Mouse (Mus musculus): ENCODE measurements around the gene Gm20388. TPM values are rescaled to one million over a fixed set of nuclear protein-coding genes. Genes with fewer than 3 reads are reported as not detected.

Gene Gm20388
- total and polyA plus RNA-seq, 2 experiments from 2014 or later, result 51.3 TPM; not detected in 1

- H3K9ac ChIP-seq, result no peak overlapping the region
- no peak overlapping the region for H3K4me2 ChIP-seq (ENCODE audit: low read depth)
- H3K4me3 ChIP-seq (ENCODE audit: low read depth, low read length), result no peak overlapping the region
- no peak overlapping the region for H3K27ac ChIP-seq (ENCODE audit: low read depth, low read length)
- no peaks in the 10 kb centered on the region for H3K36me3 ChIP-seq (ENCODE audit: insufficient read depth)
- DNase-seq (no peak), ATAC-seq (no peak)
- no peaks in the 10 kb centered on the region for H3K27me3 ChIP-seq (ENCODE audit: insufficient read depth, low read length)
- 21% methylated on average over 16 of the region's 16 CpGs for WGBS
- H3K9me3 ChIP-seq (ENCODE audit: low read length), result no peaks in the 10 kb centered on the region
- H3K4me1 ChIP-seq (ENCODE audit: insufficient read depth), result no peaks in the 10 kb centered on the region
- no peak for TF ChIP-seq CTCF (IDR thresholded peaks at IDR 0.05; ENCODE audit: low read depth)
These were observed 3880.6 kb downstream of the Gm20388 start for GRCm38 (mm10) chr8:123791101-123791844.

- no peak for TF ChIP-seq CTCF (IDR thresholded peaks at IDR 0.05; ENCODE audit: low read depth)
- no peak for DNase-seq
- H3K4me3 ChIP-seq (ENCODE audit: low read depth, low read length), result no peak overlapping the region
- no peaks in the 10 kb centered on the region for H3K36me3 ChIP-seq (ENCODE audit: insufficient read depth)
- H3K27me3 ChIP-seq (ENCODE audit: insufficient read depth, low read length), result no peaks in the 10 kb centered on the region
- no peaks in the 10 kb centered on the region for H3K9me3 ChIP-seq (ENCODE audit: low read length)
- H3K4me2 ChIP-seq (ENCODE audit: low read depth), result no peak overlapping the region
- no peak for ATAC-seq
- H3K4me1 ChIP-seq (ENCODE audit: insufficient read depth), result no peaks in the 10 kb centered on the region
- 70% methylated on average over 7 of the region's 7 CpGs for WGBS
- H3K27ac ChIP-seq (ENCODE audit: low read depth, low read length), result no peak overlapping the region
- no peak overlapping the region for H3K9ac ChIP-seq
These were observed 3881.2 kb downstream of the Gm20388 start for GRCm38 (mm10) chr8:123791845-123792225.

GRCm38 (mm10) chr8:123793900-123794299, 3883.3 kb downstream of the Gm20388 start:
- TF ChIP-seq CTCF (IDR thresholded peaks at IDR 0.05; ENCODE audit: low read depth), result no peak
- Histone ChIP-seq H3K4me2 (ENCODE audit: low read depth) (no peak overlapping the region), H3K27me3 (ENCODE audit: insufficient read depth, low read length) (no peaks in the 10 kb centered on the region), H3K36me3 (ENCODE audit: insufficient read depth) (no peaks in the 10 kb centered on the region), H3K9ac (no peak overlapping the region), H3K4me3 (ENCODE audit: low read depth, low read length) (no peak overlapping the region), H3K27ac (ENCODE audit: low read depth, low read length) (no peak overlapping the region), H3K4me1 (ENCODE audit: insufficient read depth) (no peaks in the 10 kb centered on the region), H3K9me3 (ENCODE audit: low read length) (no peaks in the 10 kb centered on the region)
- no peak for ATAC-seq
- WGBS, result 70% methylated on average over 10 of the region's 10 CpGs
- no peak for DNase-seq

- DNase-seq (no peak), ATAC-seq (no peak)
- H3K27me3 ChIP-seq (ENCODE audit: insufficient read depth, low read length), result no peaks in the 10 kb centered on the region
- no peak overlapping the region for H3K4me3 ChIP-seq (ENCODE audit: low read depth, low read length)
- H3K9me3 ChIP-seq (ENCODE audit: low read length), result no peaks in the 10 kb centered on the region
- H3K9ac ChIP-seq, result no peak overlapping the region
- H3K4me2 ChIP-seq (ENCODE audit: low read depth), result no peak overlapping the region
- 88% methylated on average over 4 of the region's 4 CpGs for whole genome bisulfite sequencing
- no peaks in the 10 kb centered on the region for H3K4me1 ChIP-seq (ENCODE audit: insufficient read depth)
- no peaks in the 10 kb centered on the region for H3K36me3 ChIP-seq (ENCODE audit: insufficient read depth)
- no peak for TF ChIP-seq CTCF (IDR thresholded peaks at IDR 0.05; ENCODE audit: low read depth)
- no peak overlapping the region for H3K27ac ChIP-seq (ENCODE audit: low read depth, low read length)
These were observed 3884.1 kb downstream of the Gm20388 start for GRCm38 (mm10) chr8:123794766-123795165.

- Histone ChIP-seq H3K4me1 (ENCODE audit: insufficient read depth) (no peaks in the 10 kb centered on the region), H3K4me3 (ENCODE audit: low read depth, low read length) (no peak overlapping the region), H3K27ac (ENCODE audit: low read depth, low read length) (no peak overlapping the region), H3K9ac (no peak overlapping the region), H3K9me3 (ENCODE audit: low read length) (no peaks in the 10 kb centered on the region), H3K36me3 (ENCODE audit: insufficient read depth) (no peaks in the 10 kb centered on the region), H3K4me2 (ENCODE audit: low read depth) (no peak overlapping the region), H3K27me3 (ENCODE audit: insufficient read depth, low read length) (no peaks in the 10 kb centered on the region)
- WGBS, result 52% methylated on average over 4 of the region's 4 CpGs
- no peak for DNase-seq
- ATAC-seq, result no peak
- TF ChIP-seq CTCF (IDR thresholded peaks at IDR 0.05; ENCODE audit: low read depth), result no peak
These were observed 3886.1 kb downstream of the Gm20388 start for GRCm38 (mm10) chr8:123796758-123797157.

- Histone ChIP-seq H3K9me3 (ENCODE audit: low read length) (no peaks in the 10 kb centered on the region), H3K4me1 (ENCODE audit: insufficient read depth) (no peaks in the 10 kb centered on the region), H3K4me2 (ENCODE audit: low read depth) (no peak overlapping the region), H3K36me3 (ENCODE audit: insufficient read depth) (no peaks in the 10 kb centered on the region), H3K9ac (no peak overlapping the region), H3K4me3 (ENCODE audit: low read depth, low read length) (no peak overlapping the region), H3K27ac (ENCODE audit: low read depth, low read length) (no peak overlapping the region), H3K27me3 (ENCODE audit: insufficient read depth, low read length) (no peaks in the 10 kb centered on the region)
- WGBS, result 93% methylated on average over 15 of the region's 15 CpGs
- ATAC-seq (no peak), DNase-seq (no peak)
- TF ChIP-seq CTCF (IDR thresholded peaks at IDR 0.05; ENCODE audit: low read depth), result no peak
These were observed 3887.3 kb downstream of the Gm20388 start for GRCm38 (mm10) chr8:123797928-123798327.

GRCm38 (mm10) chr8:123799434-123799833, 3888.8 kb downstream of the Gm20388 start:
- WGBS, result 90% methylated on average over 6 of the region's 6 CpGs
- Histone ChIP-seq H3K9me3 (ENCODE audit: low read length) (no peaks in the 10 kb centered on the region), H3K4me1 (ENCODE audit: insufficient read depth) (no peaks in the 10 kb centered on the region), H3K36me3 (ENCODE audit: insufficient read depth) (no peaks in the 10 kb centered on the region), H3K27me3 (ENCODE audit: insufficient read depth, low read length) (no peaks in the 10 kb centered on the region), H3K27ac (ENCODE audit: low read depth, low read length) (no peak overlapping the region), H3K4me3 (ENCODE audit: low read depth, low read length) (no peak overlapping the region), H3K9ac (no peak overlapping the region), H3K4me2 (ENCODE audit: low read depth) (no peak overlapping the region)
- TF ChIP-seq CTCF (IDR thresholded peaks at IDR 0.05; ENCODE audit: low read depth), result no peak
- ATAC-seq (no peak), DNase-seq (no peak)

Measured in forebrain, postnatal 0 days (tissue).